Comparison of ENCODE assay signal across 10 mouse cellular contexts in the genomic region with DNA sequence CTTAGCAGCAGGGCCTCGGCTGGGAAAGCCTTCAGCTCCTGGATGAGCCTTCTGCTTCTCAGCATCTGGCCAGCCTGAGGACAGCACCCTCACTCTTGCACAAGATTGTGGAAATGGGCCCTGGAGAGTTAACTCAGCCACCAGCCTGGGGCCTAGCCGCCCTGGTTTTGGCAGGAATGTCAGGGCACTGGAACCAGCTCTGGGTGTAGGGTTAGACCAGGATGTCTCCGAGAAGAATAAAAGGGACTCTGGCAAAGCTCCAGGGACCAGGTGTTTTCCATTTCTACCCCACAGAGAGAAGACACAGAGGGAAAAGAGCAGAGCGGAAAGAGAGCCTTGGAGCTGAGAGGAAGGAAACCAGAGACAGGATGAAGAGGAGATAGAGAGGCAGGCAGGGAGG.
DNase-seq lines count a peak whose midpoint lies in the region; ATAC-seq and TF ChIP-seq lines count a peak whose summit lies in the region.
"Had no signal": no experiment of that assay in that cellular context is flagged by ENCODE, and none has a peak within 500 bp of the region (broad histone marks: within the 10 kb centered on the region; RNA-seq: fewer than 3 reads in every experiment).

No protein-coding gene starts in this region.

- no peaks in the 10 kb centered on the region for H3K9me3 ChIP-seq in heart, embryonic 10.5 days
- no peaks in the 10 kb centered on the region for H3K9me3 ChIP-seq in embryonic facial prominence, embryonic 14.5 days (ENCODE audit: control insufficient read depth, low read length)
- H3K9me3 ChIP-seq in limb, embryonic 15.5 days: no peaks in the 10 kb centered on the region
- H3K9me3 ChIP-seq: liver, embryonic 12.5 days; neural tube, embryonic 12.5 days had no signal

- H3K36me3 ChIP-seq in heart, embryonic 10.5 days: no peaks in the 10 kb centered on the region
- no peaks in the 10 kb centered on the region for H3K36me3 ChIP-seq in embryonic facial prominence, embryonic 14.5 days (ENCODE audit: control insufficient read depth, insufficient read depth, low read length)
- H3K36me3 ChIP-seq in limb, embryonic 15.5 days: peaks cover 2% of the 10 kb centered on the region; the same call in 1 of the 2 replicates
- H3K36me3 ChIP-seq: neural tube, embryonic 12.5 days had no signal

- DNase-seq in heart, embryonic 10.5 days (ENCODE audit: low spot score): no peak
- no peak for DNase-seq in heart, postnatal 25 days (ENCODE audit: low spot score)
- DNase-seq in left cerebral cortex, adult 2 months (ENCODE audit: extremely low spot score in 1 of 2, low spot score in 2 of 2): no peak
- DNase-seq in left cerebral cortex, postnatal 14 days (ENCODE audit: low spot score in 2 of 2): no peak
- DNase-seq in embryonic facial prominence, embryonic 14.5 days (ENCODE audit: low spot score): no peak
- no peak for DNase-seq in yolk sac, embryonic 10.5 days (ENCODE audit: low spot score)

- H3K4me2 ChIP-seq in embryonic facial prominence, embryonic 14.5 days (ENCODE audit: low read depth, low read length): no peak overlapping the region
- no peak overlapping the region for H3K4me2 ChIP-seq in limb, embryonic 15.5 days
- H3K4me2 ChIP-seq: liver, embryonic 12.5 days; neural tube, embryonic 12.5 days had no signal

- peak overlapping the region; percentile 76 for H3K27ac ChIP-seq in heart, embryonic 10.5 days
- H3K27ac ChIP-seq in left cerebral cortex, adult 2 months: peak overlapping the region; percentile 78
- H3K27ac ChIP-seq in embryonic facial prominence, embryonic 14.5 days (replicated peaks; ENCODE audit: low read depth, low read length): no peak overlapping the region
- 0 out of 2 replicates have a peak overlapping the region, but pooled peaks have one; percentile 9 for H3K27ac ChIP-seq in limb, embryonic 15.5 days
- H3K27ac ChIP-seq: liver, embryonic 12.5 days; macrophage; neural tube, embryonic 12.5 days had no signal

- 28% methylated on average over 4 of the region's 4 CpGs for WGBS in heart, embryonic 10.5 days
- 13% methylated on average over 4 of the region's 4 CpGs for WGBS in embryonic facial prominence, embryonic 14.5 days
- WGBS in limb, embryonic 15.5 days: 16% methylated on average over 4 of the region's 4 CpGs

- H3K9ac ChIP-seq in embryonic facial prominence, embryonic 14.5 days (ENCODE audit: low read depth, low read length): 0 out of 2 replicates have a peak overlapping the region, but pooled peaks have one; percentile 1
- no peak overlapping the region for H3K9ac ChIP-seq in limb, embryonic 15.5 days
- H3K9ac ChIP-seq: liver, embryonic 12.5 days; neural tube, embryonic 12.5 days had no signal

- H3K4me1 ChIP-seq in heart, embryonic 10.5 days: peaks cover 61% of the 10 kb centered on the region
- peaks cover 29% of the 10 kb centered on the region for H3K4me1 ChIP-seq in embryonic facial prominence, embryonic 14.5 days (ENCODE audit: control insufficient read depth, insufficient read depth, low read length)
- peaks cover 31% of the 10 kb centered on the region for H3K4me1 ChIP-seq in limb, embryonic 15.5 days

- no peaks in the 10 kb centered on the region for H3K27me3 ChIP-seq in heart, embryonic 10.5 days (ENCODE audit: insufficient read depth, poor library complexity, severe bottlenecking)
- no peaks in the 10 kb centered on the region for H3K27me3 ChIP-seq in embryonic facial prominence, embryonic 14.5 days (replicated peaks; ENCODE audit: control insufficient read depth, insufficient read depth, low read length)
- no peaks in the 10 kb centered on the region for H3K27me3 ChIP-seq in limb, embryonic 15.5 days
- H3K27me3 ChIP-seq: liver, embryonic 12.5 days; neural tube, embryonic 12.5 days had no signal

- intact Hi-C loops in heart, postnatal 25 days (cut with DNase I): no loop called here
- intact Hi-C loops in left cerebral cortex, adult 2 months (cut with DNase I): no loop called here
- intact Hi-C loops in left cerebral cortex, postnatal 14 days (cut with DNase I): no loop called here

- no peak for TF ChIP-seq CTCF in left cerebral cortex, adult 2 months (IDR thresholded peaks at IDR 0.05)

- no peak overlapping the region for H3K4me3 ChIP-seq in heart, embryonic 10.5 days
- no peak overlapping the region for H3K4me3 ChIP-seq in left cerebral cortex, adult 2 months
- no peak overlapping the region for H3K4me3 ChIP-seq in embryonic facial prominence, embryonic 14.5 days (ENCODE audit: low read depth, low read length)
- no peak overlapping the region for H3K4me3 ChIP-seq in limb, embryonic 15.5 days
- H3K4me3 ChIP-seq: liver, embryonic 12.5 days; neural tube, embryonic 12.5 days had no signal

- peak; percentile 7; the same call in 1 of the 2 replicates for ATAC-seq in embryonic facial prominence, embryonic 14.5 days (ENCODE audit: low read depth)
- ATAC-seq in limb, embryonic 15.5 days (ENCODE audit: insufficient number of reproducible peaks, low FRiP score, low TSS enrichment, low read depth): no peak
- ATAC-seq: liver, embryonic 12.5 days had no signal
